Mouse (Mus musculus): ENCODE results near the gene Gm45234. TPM values are rescaled to one million over a fixed set of nuclear protein-coding genes. Genes with fewer than 3 reads are reported as not detected.
A peak's percentile ranks its signal among the peaks of the same experiment; 100 is the strongest.

Gene Gm45234
- polyA plus RNA-seq, 1 experiment from 2014 or later = not detected

DNA sequence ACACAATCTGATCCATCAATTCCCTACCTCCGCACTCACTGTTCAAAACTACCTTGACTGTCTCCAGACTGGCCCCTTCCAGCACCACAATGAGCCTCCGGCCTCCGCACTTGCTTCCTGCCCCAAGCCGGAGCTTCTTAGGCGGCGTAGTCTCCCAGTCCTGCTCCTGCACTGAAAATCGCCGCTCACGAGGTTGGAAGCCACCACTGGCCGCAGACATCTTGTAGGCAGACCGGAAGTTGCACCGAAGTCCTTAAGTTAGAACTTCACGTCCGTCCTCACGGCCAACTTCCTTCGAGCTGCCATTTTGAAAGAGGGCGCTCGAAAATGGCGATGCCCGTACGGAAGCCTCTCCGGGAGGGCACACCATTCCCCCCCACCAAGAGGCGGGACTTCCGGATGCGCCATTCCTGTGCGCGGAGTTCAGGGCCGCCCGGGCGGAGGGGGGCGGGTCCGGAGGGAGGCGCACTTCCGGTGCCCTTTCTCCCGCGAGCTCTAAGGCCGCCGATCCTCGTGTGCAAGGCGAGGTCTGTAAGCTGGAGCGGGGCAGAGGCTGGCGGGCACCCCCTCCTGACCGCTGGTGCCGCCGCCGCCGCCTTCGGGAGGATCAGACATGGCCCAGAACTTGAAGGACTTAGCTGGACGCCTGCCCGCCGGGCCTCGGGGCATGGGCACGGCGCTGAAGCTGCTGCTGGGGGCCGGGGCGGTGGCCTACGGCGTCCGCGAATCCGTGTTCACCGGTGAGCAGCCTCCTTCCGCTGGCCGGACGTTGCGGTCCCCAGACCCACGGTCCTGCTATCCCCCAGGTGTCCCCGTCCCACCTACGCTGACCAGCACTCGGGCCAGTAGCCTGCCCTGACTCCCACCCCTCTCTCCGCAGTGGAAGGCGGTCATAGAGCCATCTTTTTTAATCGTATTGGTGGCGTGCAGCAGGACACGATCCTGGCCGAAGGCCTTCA lies 43.7 kb downstream of the Gm45234 start, which contains the start of the genes Emg1 and Phb2:
Gene Emg1 (minus strand): TSS at position 355 of the 959 bp plus-strand sequence.
Gene Phb2 (plus strand): TSS at position 513 of the 959 bp plus-strand sequence.
- Histone ChIP-seq H3K27ac (replicated peaks) (peak within 1 kb of the TSS; percentile 94), H3K27me3 (replicated peaks; ENCODE audit: low read depth, poor library complexity, severe bottlenecking) (no peaks in the 10 kb centered on the region), H3K4me1 (peaks cover 37% of the 10 kb centered on the region), H3K4me3 (peak within 1 kb of the TSS; percentile 94), H3K36me3 (replicated peaks) (peaks cover 75% of the 10 kb centered on the region), H3K9me3 (no peaks in the 10 kb centered on the region)
- WGBS = under 1% methylated on average over 76 of the region's 76 CpGs
- peak; percentile 99 for DNase-seq (ENCODE audit: low spot score)

DNA sequence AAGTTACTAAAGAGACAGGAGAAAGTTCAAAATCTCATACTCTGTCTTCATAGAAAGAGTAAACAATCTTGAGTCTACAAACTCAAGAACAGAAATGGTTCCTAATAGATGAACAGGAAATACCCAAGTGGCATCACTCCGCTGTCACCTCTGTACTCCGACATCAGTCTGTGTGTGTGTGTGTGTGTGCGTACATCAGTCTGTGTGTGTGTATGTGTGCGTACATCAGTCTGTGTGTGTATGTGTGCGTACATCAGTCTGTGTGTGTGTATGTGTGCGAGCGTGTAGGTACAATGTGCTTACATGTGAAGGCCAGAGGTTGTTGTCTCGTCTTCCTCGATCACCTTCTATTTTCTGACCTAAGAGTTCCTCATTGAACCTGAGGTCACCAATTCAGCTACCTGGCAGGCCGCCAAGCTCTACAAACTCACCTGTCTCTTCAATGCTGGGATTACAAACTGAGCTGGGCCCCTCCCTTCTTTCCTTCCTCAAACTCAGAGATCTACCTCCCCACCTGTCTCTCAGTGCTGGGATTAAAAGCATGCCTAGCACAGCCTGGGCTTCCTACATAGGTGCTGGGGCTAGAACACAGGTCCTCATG lies 47.4 kb downstream of the Gm45234 start:
- H3K27me3 ChIP-seq (replicated peaks; ENCODE audit: low read depth, poor library complexity, severe bottlenecking) = no peaks in the 10 kb centered on the region
- H3K4me3 ChIP-seq = no peak overlapping the region
- peaks cover 27% of the 10 kb centered on the region for H3K4me1 ChIP-seq
- no peaks in the 10 kb centered on the region for H3K9me3 ChIP-seq
- DNase-seq (ENCODE audit: low spot score) = no peak
- WGBS = 96% methylated on average over 10 of the region's 10 CpGs
- H3K27ac ChIP-seq (replicated peaks) = no peak overlapping the region
- H3K36me3 ChIP-seq (replicated peaks) = peaks cover 75% of the 10 kb centered on the region

DNA sequence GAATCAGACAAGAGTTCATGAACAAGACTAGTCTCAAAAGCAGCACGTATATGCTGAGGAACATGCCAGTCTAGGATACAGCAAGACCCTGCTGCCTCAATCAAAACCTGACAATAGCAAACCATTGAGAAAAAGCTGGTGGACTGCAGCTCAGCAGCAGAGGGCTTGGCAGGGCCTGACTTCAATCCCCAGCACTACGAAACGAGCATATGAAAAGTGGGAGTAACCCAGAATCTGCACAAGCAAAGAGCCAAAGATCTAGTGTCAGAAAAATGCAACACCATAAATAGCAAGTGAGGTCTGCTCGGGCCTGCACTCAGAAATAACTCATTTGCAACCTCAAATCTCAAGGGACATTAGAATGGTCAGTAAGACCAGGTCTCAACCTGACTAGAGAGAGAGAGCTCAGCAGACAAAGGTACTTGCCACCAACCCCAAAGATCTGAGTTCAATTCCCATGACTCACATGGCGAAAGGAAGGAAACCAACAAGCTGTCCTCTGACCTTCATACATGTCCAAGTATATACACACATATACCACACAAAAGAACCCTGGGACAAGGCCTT lies 49.7 kb downstream of the Gm45234 start:
- Histone ChIP-seq H3K4me3 (no peak overlapping the region), H3K27me3 (replicated peaks; ENCODE audit: low read depth, poor library complexity, severe bottlenecking) (no peaks in the 10 kb centered on the region), H3K4me1 (peaks cover 18% of the 10 kb centered on the region), H3K27ac (replicated peaks) (no peak overlapping the region), H3K36me3 (replicated peaks) (peaks cover 96% of the 10 kb centered on the region), H3K9me3 (no peaks in the 10 kb centered on the region)
- DNase-seq (ENCODE audit: low spot score) = no peak
- WGBS = 91% methylated on average over 5 of the region's 5 CpGs

DNA sequence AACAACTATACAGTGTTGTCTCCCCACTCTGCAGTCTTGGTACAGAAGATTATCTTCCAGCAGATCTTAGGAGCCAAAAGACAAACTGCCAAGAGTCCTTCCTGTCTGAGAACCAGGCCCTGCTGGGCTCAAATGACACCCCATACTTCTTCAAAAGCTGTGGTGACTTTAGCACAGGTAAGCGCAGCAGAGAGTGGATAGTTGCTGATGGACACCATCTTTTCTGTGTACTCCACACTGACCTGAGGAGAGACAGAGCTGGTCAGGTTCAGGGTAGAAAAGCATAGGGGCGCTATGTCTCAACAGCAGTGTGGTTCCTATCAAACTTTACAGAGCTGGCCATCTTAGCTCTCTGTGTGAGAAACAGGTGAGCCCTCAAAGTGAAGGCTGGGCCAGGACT lies 51.4 kb downstream of the Gm45234 start:
- no peaks in the 10 kb centered on the region for H3K27me3 ChIP-seq (replicated peaks; ENCODE audit: low read depth, poor library complexity, severe bottlenecking)
- no peak overlapping the region for H3K27ac ChIP-seq (replicated peaks)
- H3K4me3 ChIP-seq = no peak overlapping the region
- DNase-seq (ENCODE audit: low spot score) = no peak
- H3K9me3 ChIP-seq = no peaks in the 10 kb centered on the region
- peaks cover 100% of the 10 kb centered on the region for H3K36me3 ChIP-seq (replicated peaks)
- H3K4me1 ChIP-seq = peaks cover under 1% of the 10 kb centered on the region
- WGBS = 92% methylated on average over 2 of the region's 2 CpGs

DNA sequence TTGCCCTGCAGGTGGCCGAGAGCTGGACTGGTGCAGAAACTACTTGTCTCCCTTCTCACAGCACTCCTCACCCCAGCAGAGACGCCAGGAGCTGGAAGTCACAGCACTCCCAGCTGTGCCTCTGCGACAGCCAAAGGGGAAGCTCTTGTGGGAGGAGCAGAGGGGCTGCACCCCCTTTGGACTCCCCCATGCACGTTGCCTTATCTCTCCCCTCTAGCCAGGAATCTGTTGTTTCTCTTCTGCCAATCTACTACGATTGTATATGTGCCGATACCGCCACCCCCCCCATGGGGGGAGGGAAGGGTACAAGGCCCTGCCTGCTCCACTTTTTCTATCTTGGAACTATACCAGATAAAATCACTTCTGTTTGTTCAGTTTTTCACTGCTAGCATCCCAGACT lies 52.0 kb downstream of the Gm45234 start:
- Histone ChIP-seq H3K4me1 (no peaks in the 10 kb centered on the region; the same call in 1 of the 2 replicates), H3K9me3 (no peaks in the 10 kb centered on the region), H3K36me3 (replicated peaks) (peaks cover 100% of the 10 kb centered on the region), H3K27me3 (replicated peaks; ENCODE audit: low read depth, poor library complexity, severe bottlenecking) (no peaks in the 10 kb centered on the region), H3K4me3 (no peak overlapping the region), H3K27ac (replicated peaks) (no peak overlapping the region)
- 82% methylated on average over 7 of the region's 7 CpGs for WGBS
- no peak for DNase-seq (ENCODE audit: low spot score)

DNA sequence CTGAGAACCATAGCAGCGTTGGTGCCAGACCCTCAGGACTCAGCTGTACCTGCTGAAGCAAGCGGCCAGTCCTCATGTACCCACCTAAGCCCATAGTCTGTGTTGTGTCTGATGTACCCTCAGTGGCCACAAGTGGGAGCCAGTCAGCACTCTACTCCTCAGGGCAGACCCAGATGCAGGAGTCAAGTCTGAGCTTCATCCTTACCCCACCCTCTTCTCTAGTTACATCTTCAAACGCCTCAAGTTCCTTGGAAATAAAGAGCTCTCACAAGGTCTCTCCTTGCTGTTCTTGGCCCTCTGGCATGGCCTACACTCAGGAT lies 53.1 kb downstream of the Gm45234 start:
- 50% methylated on average over 3 of the region's 3 CpGs for WGBS
- Histone ChIP-seq H3K4me1 (no peaks in the 10 kb centered on the region; the same call in 1 of the 2 replicates), H3K36me3 (replicated peaks) (peaks cover 93% of the 10 kb centered on the region)

DNA sequence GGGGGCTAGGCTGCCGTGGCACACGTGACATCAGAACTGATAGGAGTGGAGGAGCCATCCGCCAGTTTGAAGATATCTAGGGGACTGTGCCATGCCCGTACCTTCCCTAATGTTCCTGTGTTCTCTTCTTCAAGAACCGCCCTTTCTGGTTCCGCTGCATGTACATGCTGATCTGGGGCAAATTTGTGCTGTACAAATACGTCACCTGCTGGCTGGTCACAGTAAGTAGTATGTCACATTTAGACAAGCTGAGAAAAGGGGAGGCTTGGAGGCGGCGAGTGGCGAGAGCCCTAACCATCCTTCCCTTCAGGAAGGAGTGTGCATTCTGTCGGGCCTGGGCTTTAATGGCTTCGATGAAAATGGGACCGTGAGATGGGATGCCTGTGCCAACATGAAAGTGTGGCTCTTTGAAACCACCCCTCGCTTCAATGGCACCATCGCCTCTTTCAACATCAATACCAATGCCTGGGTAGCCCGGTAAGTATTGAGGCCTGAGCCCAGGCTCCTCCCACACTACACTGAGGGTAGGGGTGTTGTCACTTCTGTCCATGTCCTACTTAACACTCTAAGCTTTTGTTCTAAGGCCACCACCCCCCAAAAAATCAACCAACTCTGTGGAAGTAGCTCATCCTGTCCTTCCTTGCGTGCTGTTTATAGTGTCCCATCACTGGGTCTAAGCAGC lies 53.6 kb downstream of the Gm45234 start:
- H3K27me3 ChIP-seq (replicated peaks; ENCODE audit: low read depth, poor library complexity, severe bottlenecking) = no peaks in the 10 kb centered on the region
- DNase-seq (ENCODE audit: low spot score) = no peak
- no peaks in the 10 kb centered on the region; the same call in 1 of the 2 replicates for H3K4me1 ChIP-seq
- 91% methylated on average over 17 of the region's 17 CpGs for WGBS
- no peaks in the 10 kb centered on the region for H3K9me3 ChIP-seq
- H3K27ac ChIP-seq (replicated peaks) = no peak overlapping the region
- H3K36me3 ChIP-seq (replicated peaks) = peaks cover 88% of the 10 kb centered on the region
- no peak overlapping the region for H3K4me3 ChIP-seq

More for the DNA sequence above, 53.1 kb downstream of the Gm45234 start:
- peak; percentile 73 for DNase-seq (ENCODE audit: low spot score)
- Histone ChIP-seq H3K27ac (replicated peaks) (no peak overlapping the region), H3K27me3 (replicated peaks; ENCODE audit: low read depth, poor library complexity, severe bottlenecking) (no peaks in the 10 kb centered on the region), H3K9me3 (no peaks in the 10 kb centered on the region), H3K4me3 (no peak overlapping the region)

DNA sequence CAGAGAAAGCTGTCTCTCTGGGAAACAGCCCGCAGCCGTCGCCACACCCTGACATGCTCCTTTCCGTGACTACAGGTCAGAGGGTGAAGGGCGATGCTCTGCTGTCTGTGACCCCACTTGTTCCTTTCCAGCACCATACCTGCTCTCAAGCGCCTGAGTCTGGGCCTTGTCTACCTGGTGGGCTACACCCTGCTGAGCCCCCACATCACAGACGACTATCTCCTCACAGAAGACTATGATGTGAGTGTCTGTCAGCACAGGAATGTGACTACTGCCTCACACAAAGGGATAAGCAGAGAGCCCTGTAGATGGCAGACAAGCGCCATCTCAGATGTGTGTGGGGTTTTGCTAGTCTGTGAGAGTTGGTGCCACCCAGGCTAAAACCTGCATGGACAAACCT lies 54.5 kb downstream of the Gm45234 start:
- Histone ChIP-seq H3K9me3 (no peaks in the 10 kb centered on the region), H3K4me1 (no peaks in the 10 kb centered on the region; the same call in 1 of the 2 replicates), H3K27me3 (replicated peaks; ENCODE audit: low read depth, poor library complexity, severe bottlenecking) (no peaks in the 10 kb centered on the region), H3K27ac (replicated peaks) (no peak overlapping the region), H3K36me3 (replicated peaks) (peaks cover 79% of the 10 kb centered on the region), H3K4me3 (no peak overlapping the region)
- no peak for DNase-seq (ENCODE audit: low spot score)
- 81% methylated on average over 8 of the region's 8 CpGs for WGBS

DNA sequence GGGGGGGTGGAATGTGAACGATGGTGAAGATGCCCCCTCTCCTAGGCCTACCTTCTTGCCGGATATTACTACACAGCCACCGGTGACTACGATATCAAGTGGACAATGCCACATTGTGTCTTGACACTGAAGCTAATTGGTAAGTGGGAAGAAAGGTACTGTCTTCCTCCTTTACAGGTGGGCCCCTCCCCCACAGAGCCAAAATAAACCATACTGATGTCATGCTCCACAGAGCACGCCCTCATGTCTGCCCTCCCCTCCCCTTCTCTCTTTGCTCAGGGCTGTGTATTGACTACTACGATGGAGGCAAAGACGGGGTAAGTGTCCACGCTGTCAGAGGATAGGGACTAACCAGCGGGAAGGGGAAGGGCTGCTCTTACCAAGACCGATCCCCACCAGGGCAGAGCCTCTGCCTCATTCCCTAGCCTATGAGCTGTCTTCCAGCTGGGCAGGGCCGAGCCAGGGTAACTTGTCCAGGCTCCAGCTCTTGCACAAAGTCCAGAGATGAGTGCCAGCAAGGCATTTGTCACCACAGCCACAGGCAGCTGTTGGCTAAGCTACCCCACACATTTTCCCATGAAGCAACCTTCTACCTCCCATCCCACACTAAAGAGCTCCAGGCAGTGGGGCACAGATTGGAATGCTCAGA lies 55.7 kb downstream of the Gm45234 start:
- H3K27ac ChIP-seq (replicated peaks) = no peak overlapping the region
- no peak for DNase-seq (ENCODE audit: low spot score)
- no peaks in the 10 kb centered on the region for H3K27me3 ChIP-seq (replicated peaks; ENCODE audit: low read depth, poor library complexity, severe bottlenecking)
- no peak overlapping the region for H3K4me3 ChIP-seq
- H3K36me3 ChIP-seq (replicated peaks) = peaks cover 73% of the 10 kb centered on the region
- 80% methylated on average over 11 of the region's 11 CpGs for WGBS
- no peaks in the 10 kb centered on the region for H3K9me3 ChIP-seq
- no peaks in the 10 kb centered on the region; the same call in 1 of the 2 replicates for H3K4me1 ChIP-seq

DNA sequence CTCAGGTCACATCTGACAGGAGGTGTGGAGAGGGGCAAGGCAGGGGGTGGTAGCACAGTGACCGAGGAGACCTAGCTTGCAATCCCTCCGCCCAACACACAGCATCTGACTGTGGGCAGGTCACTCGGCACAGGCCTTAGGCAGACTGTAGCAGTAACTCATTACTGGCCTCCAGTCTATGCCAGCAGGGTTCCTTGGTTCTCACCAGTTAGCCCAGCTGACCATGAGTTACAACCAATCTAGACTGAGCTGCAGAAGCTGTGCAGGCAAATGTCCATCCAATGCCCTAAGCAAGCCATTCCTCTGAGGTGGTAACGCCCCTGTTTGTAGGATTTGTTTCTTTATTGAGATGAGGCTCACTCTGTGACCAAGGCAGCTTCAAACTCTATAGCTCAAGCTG lies 56.5 kb downstream of the Gm45234 start:
- Histone ChIP-seq H3K4me3 (no peak overlapping the region), H3K36me3 (replicated peaks) (peaks cover 66% of the 10 kb centered on the region), H3K4me1 (peaks cover 5% of the 10 kb centered on the region), H3K9me3 (no peaks in the 10 kb centered on the region), H3K27ac (replicated peaks) (no peak overlapping the region), H3K27me3 (replicated peaks; ENCODE audit: low read depth, poor library complexity, severe bottlenecking) (no peaks in the 10 kb centered on the region)
- 86% methylated on average over 4 of the region's 4 CpGs for WGBS
- no peak for DNase-seq (ENCODE audit: low spot score)

DNA sequence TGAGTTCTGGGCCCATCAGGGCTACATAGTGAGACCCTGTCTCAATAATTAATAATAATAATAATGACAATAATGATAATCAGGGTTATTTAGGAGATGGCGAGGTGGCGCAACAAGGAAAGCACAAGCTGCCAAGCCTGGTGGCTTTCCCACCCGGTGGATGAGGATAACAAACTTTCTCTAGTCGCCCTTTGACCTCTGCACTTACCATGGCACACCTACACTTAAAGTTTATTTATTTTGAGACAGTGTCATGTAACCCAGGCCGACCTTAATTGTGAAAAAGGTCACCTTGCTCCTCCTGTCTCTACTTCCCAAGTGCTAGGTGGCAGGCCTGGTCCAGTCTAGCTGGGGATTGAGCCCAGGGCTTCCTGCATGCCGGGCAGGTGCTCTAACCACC lies 57.1 kb downstream of the Gm45234 start:
- H3K4me3 ChIP-seq = no peak overlapping the region
- H3K36me3 ChIP-seq (replicated peaks) = peaks cover 60% of the 10 kb centered on the region
- WGBS = 82% methylated on average over 6 of the region's 6 CpGs
- H3K27ac ChIP-seq (replicated peaks) = no peak overlapping the region
- H3K27me3 ChIP-seq (replicated peaks; ENCODE audit: low read depth, poor library complexity, severe bottlenecking) = no peaks in the 10 kb centered on the region
- no peaks in the 10 kb centered on the region for H3K9me3 ChIP-seq
- no peak for DNase-seq (ENCODE audit: low spot score)
- H3K4me1 ChIP-seq = peaks cover 11% of the 10 kb centered on the region
